Mouse (Mus musculus): ENCODE measurements at regions not wholly inside any gene's neighbourhood (a gene's known extent, or its start where the extent isn't known, plus 50 kb on each side); places are given as distances from the start of the nearest gene placed in this dataset.

DNA sequence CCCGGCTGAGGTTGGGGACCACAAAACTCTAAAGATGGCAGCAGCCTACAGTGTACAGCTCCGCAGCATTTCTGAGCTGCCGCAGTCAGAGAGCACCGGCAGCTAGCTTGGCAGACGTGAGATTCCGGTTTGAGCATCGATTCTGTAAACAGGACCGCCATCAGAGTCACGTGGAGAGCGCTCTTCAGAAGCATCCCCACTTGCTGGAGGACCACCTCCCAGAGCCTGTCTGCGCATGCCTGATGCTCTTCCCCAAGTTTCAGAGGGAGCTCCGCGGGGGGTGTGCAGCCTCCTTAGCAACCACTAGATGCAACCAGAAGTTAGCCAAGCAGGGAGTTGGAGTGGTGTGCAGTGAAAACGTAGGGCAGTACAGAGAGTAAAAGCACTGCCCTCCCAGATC is 52.7 kb upstream of the Daam1 start:
- DNase-seq (ENCODE audit: low read depth, low spot score): peak; percentile 65

GRCm38 (mm10) chr12:71778948-71779347 is 51.9 kb upstream of the Daam1 start:
- DNase-seq (ENCODE audit: low read depth, low spot score): no peak

- DNase-seq (ENCODE audit: low read depth, low spot score): no peak
Measured at GRCm38 (mm10) chr12:71779418-71779817, 51.5 kb upstream of the Daam1 start.

Data from brain, adult 2 months (tissue).